Mouse (Mus musculus) forebrain, embryonic 16.5 days (tissue): ENCODE data around the gene Osbpl5. TPM values are rescaled to one million over a fixed set of nuclear protein-coding genes. Genes with fewer than 3 reads are reported as not detected.

ENCODE experiments used
- ATAC-seq: fragments of 200-750 bp; cut with Nextera tagmentation; 2 replicates; pipeline ENCODE4 v1.8.0; 2017; ENCODE audit warnings: mild to moderate bottlenecking, moderate library complexity
- H3K27ac ChIP-seq: fragments of 300-500 bp; sonication (generic); 2 replicates; pipeline ENCODE4 v1.5.1; 2014; ENCODE audit warnings: low read length, control low read depth
- H3K27me3 ChIP-seq: fragments of 300-500 bp; sonication (generic); replicated peaks from 2 replicates; pipeline ENCODE4 v1.6.1; 2014; ENCODE audit warnings: low read length; ENCODE audit not compliant: control insufficient read depth, insufficient read depth
- H3K36me3 ChIP-seq: fragments of 300-500 bp; sonication (generic); 2 replicates; pipeline ENCODE4 v1.6.1; 2014; ENCODE audit not compliant: control insufficient read depth, insufficient read depth
- H3K4me1 ChIP-seq: fragments of 300-500 bp; sonication (generic); replicated peaks from 2 replicates; pipeline ENCODE4 v1.6.1; 2014; ENCODE audit warnings: low read length; ENCODE audit not compliant: control insufficient read depth, insufficient read depth
- H3K4me2 ChIP-seq: fragments of 300-500 bp; sonication (generic); 2 replicates; pipeline ENCODE4 v1.6.1; 2014; ENCODE audit warnings: mild to moderate bottlenecking, low read length, control low read depth
- H3K4me3 ChIP-seq: fragments of 300-500 bp; sonication (generic); replicated peaks from 2 replicates; pipeline ENCODE4 v1.5.1; 2014; ENCODE audit warnings: mild to moderate bottlenecking, low read length, control low read depth
- H3K9ac ChIP-seq: fragments of 300-500 bp; sonication (generic); replicated peaks from 2 replicates; pipeline ENCODE4 v1.6.1; 2014; ENCODE audit warnings: low read depth, low read length, control low read depth
- H3K9me3 ChIP-seq: fragments of 300-500 bp; sonication (generic); 2 replicates; pipeline ENCODE4 v1.6.1; 2016; ENCODE audit warnings: low read length; ENCODE audit not compliant: control insufficient read depth
- whole genome bisulfite sequencing: fragments of 180-500 bp; shearing (Covaris S2); extraction: QIAGEN DNeasy Blood & Tissue Kit; methylation state at CpG from one replicate; pipeline ENCODE4 v1.1.7; 2014; 5-methylcytosine and 5-hydroxymethylcytosine counted together
- polyA plus RNA-seq: library from polyadenylated mRNA; unstranded; fragments of >200 nt; fragmentation: Nextera tagmentation; extraction: Ambion mirVana; gene quantifications from 2 replicates; pipeline ENCODE4 v1.2.1, GENCODE M21; 2015

Osbpl5 gene
- polyA plus RNA-seq, 1 experiment from 2014 or later: 35.8 TPM

DNA sequence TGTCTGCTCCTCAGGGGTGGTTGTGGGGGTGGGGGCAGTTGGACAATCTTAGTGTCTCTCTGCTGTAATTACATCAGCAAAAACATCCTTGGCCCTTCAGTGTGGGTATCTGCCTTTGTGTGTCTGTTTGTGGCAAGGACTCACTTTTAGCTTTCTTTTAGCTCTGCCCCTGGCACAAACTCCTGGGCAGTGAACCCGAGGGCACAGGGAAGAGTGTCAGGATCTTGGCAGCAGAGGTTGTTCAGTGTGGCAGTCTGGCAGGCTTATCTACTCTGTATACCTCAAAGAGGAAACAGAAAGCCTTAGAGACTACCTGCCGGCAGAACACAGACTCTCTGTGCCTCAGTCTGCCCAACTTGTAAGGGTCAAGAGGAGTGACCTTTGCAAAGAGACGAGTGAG lies 911 bp upstream of the Osbpl5 start:
- Histone ChIP-seq H3K27me3 (peaks cover 6% of the 10 kb centered on the region; the same call in 1 of the 2 replicates), H3K36me3 (no peaks in the 10 kb centered on the region), H3K4me3 (no peak overlapping the region), H3K27ac (no peak overlapping the region), H3K4me1 (peaks cover 8% of the 10 kb centered on the region), H3K4me2 (no peak overlapping the region), H3K9me3 (no peaks in the 10 kb centered on the region), H3K9ac (no peak overlapping the region)
- WGBS: 65% methylated on average over 3 of the region's 3 CpGs
- ATAC-seq: no peak

DNA sequence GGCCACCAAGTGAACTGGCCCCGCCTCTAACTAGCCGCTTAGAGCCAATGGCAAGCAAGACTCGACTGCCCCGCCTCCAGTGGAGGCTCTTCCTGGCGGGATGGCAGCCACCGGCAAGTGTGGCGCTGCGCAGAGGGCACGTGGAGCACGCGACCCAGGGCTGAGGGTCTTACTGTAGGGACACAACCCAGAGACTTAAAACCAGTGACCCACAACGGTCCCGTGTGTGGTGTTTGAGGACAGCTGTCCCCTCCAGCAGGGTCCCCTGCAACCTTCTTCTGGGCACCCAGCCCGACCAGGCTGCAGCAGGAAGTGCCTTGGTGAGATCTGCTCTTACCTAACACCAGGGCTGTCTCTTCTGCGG lies 224 bp upstream of the Osbpl5 start:
- Histone ChIP-seq H3K4me1 (peaks cover 8% of the 10 kb centered on the region), H3K36me3 (no peaks in the 10 kb centered on the region), H3K4me3 (peak overlapping the region; percentile 40), H3K9ac (peak overlapping the region; percentile 20; the same call in 1 of the 2 replicates), H3K27ac (no peak overlapping the region), H3K4me2 (peak overlapping the region; percentile 77), H3K9me3 (no peaks in the 10 kb centered on the region), H3K27me3 (peaks cover 6% of the 10 kb centered on the region; the same call in 1 of the 2 replicates)
- peak; percentile 92 for ATAC-seq
- 2% methylated on average over 15 of the region's 15 CpGs for WGBS

DNA sequence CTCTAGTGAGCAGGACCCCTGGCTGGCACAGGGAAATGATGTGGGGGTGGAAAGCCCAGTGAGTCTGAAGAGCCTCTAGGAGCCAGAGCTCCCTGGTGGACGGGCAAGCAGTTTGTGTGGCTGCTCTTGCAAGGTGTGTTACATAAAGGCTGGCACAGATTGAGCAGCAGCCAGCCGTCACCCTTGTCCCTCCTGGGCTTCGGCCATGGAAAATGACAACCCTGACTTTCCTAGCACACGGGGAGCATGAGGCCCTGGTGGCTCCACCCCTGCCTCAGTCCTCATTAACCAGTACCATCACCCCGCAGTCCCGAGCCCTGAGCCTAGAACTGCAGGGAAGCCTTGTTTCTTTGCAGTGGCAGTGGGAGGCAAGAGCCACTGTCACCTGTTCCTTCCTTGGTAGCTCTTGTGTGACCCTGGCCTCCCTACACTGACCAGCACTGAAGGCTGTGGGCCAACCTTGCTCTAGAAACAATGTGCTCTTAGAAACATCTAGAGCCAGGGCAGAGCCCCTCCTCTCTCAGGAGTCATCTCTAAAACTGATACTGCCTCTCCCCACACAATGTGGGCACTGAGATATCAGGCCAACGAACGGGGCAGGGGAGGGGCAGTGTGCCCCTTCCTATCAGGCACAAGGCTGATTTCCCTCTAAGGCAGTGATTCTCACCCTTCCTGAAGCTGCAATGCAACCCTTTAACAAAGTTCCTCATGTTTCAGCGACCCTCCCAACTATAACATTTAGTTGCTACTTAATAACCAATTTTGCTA lies 1.2 kb downstream of the Osbpl5 start:
- no peak overlapping the region for H3K4me3 ChIP-seq
- 72% methylated on average over 9 of the region's 9 CpGs for WGBS

DNA sequence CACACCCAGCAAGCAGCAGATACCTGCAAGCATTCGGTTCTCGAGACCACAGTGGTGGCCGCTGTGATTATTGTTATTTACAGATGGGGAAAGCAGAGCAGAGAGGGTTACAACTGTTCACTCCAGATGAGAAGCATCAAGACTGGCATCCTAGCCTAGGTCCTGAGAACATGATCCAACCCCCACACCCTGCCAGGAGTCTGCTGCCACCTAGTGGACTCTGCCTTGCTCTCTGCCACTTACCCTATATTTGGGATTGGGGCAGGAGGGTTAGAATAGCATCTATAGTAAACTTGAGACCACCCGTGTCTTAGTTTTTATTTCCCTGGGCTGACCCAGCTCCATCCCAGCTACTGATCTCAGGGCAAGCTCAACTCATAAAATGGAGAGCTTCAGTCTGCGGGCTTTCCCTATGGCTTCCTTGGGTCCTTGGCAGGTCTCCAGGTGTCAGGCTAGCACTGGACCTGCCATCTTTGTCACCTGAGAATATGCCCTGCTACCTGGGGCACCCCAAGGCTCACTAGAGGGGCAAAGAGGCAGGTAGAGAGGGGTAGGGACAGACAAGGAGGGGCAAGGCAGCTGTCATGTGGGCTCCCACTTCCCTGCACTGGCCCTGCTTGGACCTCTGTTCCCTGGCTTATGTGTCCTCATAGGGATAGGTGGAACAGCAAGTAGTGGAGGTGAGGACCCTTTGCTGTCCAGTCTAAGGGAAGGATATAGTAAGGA lies 2.6 kb downstream of the Osbpl5 start:
- WGBS: 46% methylated on average over 5 of the region's 5 CpGs
- peaks cover 11% of the 10 kb centered on the region for H3K4me1 ChIP-seq
- no peak for ATAC-seq
- H3K4me2 ChIP-seq: no peak overlapping the region
- H3K27me3 ChIP-seq: peaks cover 6% of the 10 kb centered on the region; the same call in 1 of the 2 replicates
- H3K36me3 ChIP-seq: no peaks in the 10 kb centered on the region
- H3K9ac ChIP-seq: no peak overlapping the region
- H3K4me3 ChIP-seq: no peak overlapping the region
- H3K9me3 ChIP-seq: no peaks in the 10 kb centered on the region
- no peak overlapping the region for H3K27ac ChIP-seq

More for the DNA sequence above, 1.2 kb downstream of the Osbpl5 start:
- Histone ChIP-seq H3K27me3 (peaks cover 6% of the 10 kb centered on the region; the same call in 1 of the 2 replicates), H3K27ac (no peak overlapping the region), H3K4me2 (no peak overlapping the region), H3K36me3 (no peaks in the 10 kb centered on the region), H3K9ac (no peak overlapping the region), H3K4me1 (peaks cover 8% of the 10 kb centered on the region), H3K9me3 (no peaks in the 10 kb centered on the region)
- ATAC-seq: no peak

DNA sequence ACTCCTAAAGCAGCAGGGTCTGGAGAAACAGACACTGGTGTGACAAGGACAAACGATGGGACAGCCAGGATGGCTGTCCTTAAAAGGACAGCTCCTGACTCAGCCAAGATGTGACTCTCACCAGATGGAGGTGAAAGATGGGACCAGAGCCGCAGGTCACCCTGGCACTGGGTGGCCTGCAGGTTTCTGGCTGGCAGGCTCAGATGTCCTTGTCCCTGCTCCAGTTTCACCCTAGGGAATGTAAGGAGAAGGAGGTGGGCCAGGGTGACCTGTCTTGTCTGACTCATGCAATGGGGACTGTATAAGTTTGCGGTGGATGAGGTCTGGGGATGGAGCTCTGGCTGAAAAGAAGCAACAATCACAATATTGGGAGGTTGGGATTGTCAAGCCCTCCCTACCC lies 4.2 kb downstream of the Osbpl5 start:
- peaks cover 23% of the 10 kb centered on the region for H3K4me1 ChIP-seq
- H3K9me3 ChIP-seq: no peaks in the 10 kb centered on the region
- H3K27ac ChIP-seq: no peak overlapping the region
- peaks cover 6% of the 10 kb centered on the region; the same call in 1 of the 2 replicates for H3K27me3 ChIP-seq
- 88% methylated on average over 3 of the region's 3 CpGs for WGBS
- no peak for ATAC-seq
- no peak overlapping the region for H3K9ac ChIP-seq
- no peaks in the 10 kb centered on the region for H3K36me3 ChIP-seq
- H3K4me3 ChIP-seq: no peak overlapping the region
- H3K4me2 ChIP-seq: no peak overlapping the region

DNA sequence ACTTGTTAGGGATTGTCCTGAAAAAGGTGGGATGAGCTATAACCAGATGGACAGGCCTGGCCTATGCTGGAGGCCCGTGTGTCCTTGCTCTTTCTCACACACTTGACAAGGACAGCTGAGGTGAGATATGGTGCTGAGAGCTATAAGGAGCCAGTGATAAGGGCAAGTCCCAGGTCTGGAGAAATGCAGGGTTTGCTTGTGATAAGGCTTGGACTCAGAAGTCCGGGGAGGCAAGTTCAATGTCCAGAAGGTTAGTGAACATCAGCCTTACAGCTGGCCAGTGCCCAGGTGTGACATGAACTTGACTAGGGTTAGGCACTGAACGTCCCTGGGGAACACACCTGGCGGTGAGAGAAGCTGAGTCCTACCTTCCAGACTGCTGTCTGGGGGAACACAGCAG lies 4.7 kb downstream of the Osbpl5 start:
- 75% methylated on average over 4 of the region's 4 CpGs for WGBS
- Histone ChIP-seq H3K9me3 (no peaks in the 10 kb centered on the region), H3K4me2 (no peak overlapping the region), H3K27me3 (peaks cover 6% of the 10 kb centered on the region; the same call in 1 of the 2 replicates), H3K4me1 (peaks cover 20% of the 10 kb centered on the region), H3K36me3 (no peaks in the 10 kb centered on the region), H3K27ac (no peak overlapping the region), H3K9ac (no peak overlapping the region), H3K4me3 (no peak overlapping the region)
- no peak for ATAC-seq

DNA sequence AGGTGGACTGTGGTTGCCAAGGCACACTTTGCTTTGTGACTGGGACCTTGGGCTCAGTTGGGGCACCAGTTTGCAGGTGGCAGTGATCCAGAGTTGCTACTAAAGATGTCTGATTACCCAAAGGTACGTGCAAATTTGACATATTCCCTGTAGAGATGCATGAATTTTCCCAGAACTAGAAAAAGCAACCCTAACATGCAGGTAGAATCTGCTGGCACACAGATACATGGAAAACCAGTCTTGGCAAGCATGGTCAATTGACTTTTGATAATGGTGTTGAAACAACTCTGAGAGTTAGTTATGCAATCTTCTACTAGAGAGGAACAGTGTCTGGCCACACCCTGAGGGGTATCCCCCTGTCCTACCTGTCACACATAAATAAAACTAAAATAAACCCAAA lies 5.4 kb downstream of the Osbpl5 start:
- no peak for ATAC-seq
- Histone ChIP-seq H3K27me3 (peaks cover 6% of the 10 kb centered on the region; the same call in 1 of the 2 replicates), H3K4me1 (peaks cover 15% of the 10 kb centered on the region), H3K36me3 (no peaks in the 10 kb centered on the region), H3K4me2 (no peak overlapping the region), H3K9me3 (no peaks in the 10 kb centered on the region), H3K4me3 (no peak overlapping the region), H3K27ac (no peak overlapping the region), H3K9ac (no peak overlapping the region)
- WGBS: 63% methylated on average over 1 of the region's 1 CpGs

DNA sequence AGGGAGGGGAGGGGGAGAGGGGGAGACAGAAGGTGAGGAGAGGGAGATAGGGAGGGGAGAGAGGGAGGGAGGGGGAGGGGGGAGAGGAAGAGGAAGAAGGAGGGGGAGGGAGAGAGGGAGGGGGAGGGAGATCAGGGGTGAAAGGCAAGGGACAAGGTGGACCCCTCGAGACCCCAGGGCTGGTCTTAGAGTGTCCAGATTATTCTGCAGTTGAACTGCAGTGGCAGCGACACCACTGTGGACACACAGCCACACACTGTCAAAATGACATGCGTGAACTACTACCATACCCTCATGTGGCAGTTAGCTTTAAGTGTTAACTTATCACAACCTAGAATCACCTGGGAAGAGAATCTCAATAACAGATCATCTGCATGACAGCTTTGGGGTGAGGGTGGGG lies 7.7 kb downstream of the Osbpl5 start:
- no peak; the same call in 1 of the 2 replicates for ATAC-seq
- 58% methylated on average over 3 of the region's 3 CpGs for WGBS
- Histone ChIP-seq H3K27ac (no peak overlapping the region), H3K4me1 (peaks cover 15% of the 10 kb centered on the region), H3K4me2 (no peak overlapping the region), H3K9me3 (no peaks in the 10 kb centered on the region), H3K36me3 (no peaks in the 10 kb centered on the region), H3K4me3 (no peak overlapping the region), H3K9ac (no peak overlapping the region), H3K27me3 (no peaks in the 10 kb centered on the region)

DNA sequence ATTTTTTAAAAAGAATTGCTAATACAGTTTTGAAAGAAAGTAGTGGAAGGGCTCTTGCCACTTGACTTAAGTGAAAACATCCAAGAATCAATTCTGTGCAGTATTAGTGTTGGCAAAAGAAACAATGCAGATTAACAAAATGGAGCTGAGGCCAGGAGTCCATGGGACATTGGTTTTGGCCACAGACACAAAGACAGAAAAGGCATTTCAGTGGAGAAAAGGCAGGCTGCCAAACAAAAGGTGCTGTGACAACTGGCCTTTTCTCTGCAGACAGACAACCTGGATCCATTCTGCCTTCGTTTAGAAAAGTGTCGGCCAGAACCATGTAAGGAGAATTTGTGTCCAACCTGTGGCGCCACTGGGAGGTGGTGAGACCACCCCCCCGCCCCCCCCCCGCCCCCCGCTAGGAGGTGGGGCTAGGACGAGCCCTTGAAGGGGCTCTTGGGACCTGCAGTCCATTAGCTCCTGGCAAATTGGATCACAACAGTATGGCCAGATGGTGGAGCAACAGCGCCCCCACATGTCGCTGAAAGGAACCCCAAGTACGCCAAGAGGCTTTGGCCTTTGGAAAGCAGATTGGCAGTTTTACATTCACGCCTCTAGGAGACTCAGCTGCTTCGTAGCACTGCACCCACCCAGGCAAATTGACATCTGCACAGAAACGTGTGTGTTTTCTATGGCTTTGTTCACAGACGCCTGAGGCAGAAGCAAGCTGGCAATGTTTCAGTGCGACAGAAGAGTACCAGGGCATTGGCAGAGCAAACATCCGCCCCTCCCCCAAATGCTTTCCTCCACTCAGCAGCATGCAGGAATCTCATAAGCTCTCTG lies 8.5 kb downstream of the Osbpl5 start:
- peak; percentile 94 for ATAC-seq
- H3K9ac ChIP-seq: peak overlapping the region; percentile 39
- peak overlapping the region; percentile 67 for H3K27ac ChIP-seq
- peak overlapping the region; percentile 13 for H3K4me3 ChIP-seq
- peak overlapping the region; percentile 40 for H3K4me2 ChIP-seq
- WGBS: under 1% methylated on average over 16 of the region's 16 CpGs
- H3K4me1 ChIP-seq: peaks cover 15% of the 10 kb centered on the region
- H3K9me3 ChIP-seq: no peaks in the 10 kb centered on the region
- H3K27me3 ChIP-seq: no peaks in the 10 kb centered on the region
- no peaks in the 10 kb centered on the region for H3K36me3 ChIP-seq
